Mouse (Mus musculus): Measurements from ENCODE around the gene Tmem47. TPM values are rescaled to one million over a fixed set of nuclear protein-coding genes. Genes with fewer than 3 reads are reported as not detected.
A peak's percentile ranks its signal among the peaks of the same experiment; 100 is the strongest.

Gene Tmem47
- 15.4 and 17.4 TPM in 2 replicates for polyA plus RNA-seq (2015; fragmentation: Nextera tagmentation; extraction: Ambion mirVana)

DNA sequence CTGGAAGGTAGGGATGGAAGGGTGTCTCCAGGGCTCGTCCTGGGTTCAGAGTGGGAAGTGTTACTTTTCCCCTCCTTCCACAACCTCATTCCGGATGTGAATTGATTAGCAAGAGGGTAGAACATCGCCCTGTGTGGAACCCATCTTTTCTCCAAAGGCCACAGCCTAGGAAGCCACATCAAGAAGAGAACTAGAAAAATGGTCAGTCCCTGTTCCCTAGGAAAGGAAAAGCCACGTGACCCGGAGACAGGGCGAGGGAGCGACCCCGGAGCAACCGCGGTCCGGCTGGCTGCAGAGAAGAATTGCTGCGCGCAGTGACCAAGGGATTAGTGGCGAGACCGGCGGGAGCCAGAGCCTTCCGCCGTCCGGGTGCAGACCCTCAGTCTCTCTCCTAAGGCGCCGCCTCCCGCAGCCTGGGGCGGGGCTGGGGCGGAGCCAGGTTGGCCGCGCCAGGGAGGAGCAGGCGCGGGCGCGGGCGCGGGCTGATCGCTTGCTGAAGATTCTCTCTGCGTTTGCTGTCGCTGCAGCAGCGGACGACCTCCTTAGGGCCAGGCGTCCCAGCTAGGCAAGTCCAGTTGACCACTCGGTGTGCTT, at the start of gene Tmem47:
TSS of gene Tmem47 (plus strand) at position 489 of the 594 bp plus-strand sequence.
- Histone ChIP-seq H3K36me3 (no peaks in the 10 kb centered on the region), H3K4me3 (replicated peaks) (peak within 1 kb of the TSS; percentile 59), H3K9me3 (replicated peaks) (no peaks in the 10 kb centered on the region), H3K27ac (replicated peaks) (peak within 1 kb of the TSS; percentile 83), H3K4me2 (peak within 1 kb of the TSS; percentile 57), H3K27me3 (replicated peaks) (no peaks in the 10 kb centered on the region), H3K4me1 (no peaks in the 10 kb centered on the region), H3K9ac (replicated peaks) (peak within 1 kb of the TSS; percentile 61)
- ATAC-seq (ENCODE audit: low FRiP score), result peak; percentile 96
- 8% methylated on average over 39 of the region's 39 CpGs for WGBS

DNA sequence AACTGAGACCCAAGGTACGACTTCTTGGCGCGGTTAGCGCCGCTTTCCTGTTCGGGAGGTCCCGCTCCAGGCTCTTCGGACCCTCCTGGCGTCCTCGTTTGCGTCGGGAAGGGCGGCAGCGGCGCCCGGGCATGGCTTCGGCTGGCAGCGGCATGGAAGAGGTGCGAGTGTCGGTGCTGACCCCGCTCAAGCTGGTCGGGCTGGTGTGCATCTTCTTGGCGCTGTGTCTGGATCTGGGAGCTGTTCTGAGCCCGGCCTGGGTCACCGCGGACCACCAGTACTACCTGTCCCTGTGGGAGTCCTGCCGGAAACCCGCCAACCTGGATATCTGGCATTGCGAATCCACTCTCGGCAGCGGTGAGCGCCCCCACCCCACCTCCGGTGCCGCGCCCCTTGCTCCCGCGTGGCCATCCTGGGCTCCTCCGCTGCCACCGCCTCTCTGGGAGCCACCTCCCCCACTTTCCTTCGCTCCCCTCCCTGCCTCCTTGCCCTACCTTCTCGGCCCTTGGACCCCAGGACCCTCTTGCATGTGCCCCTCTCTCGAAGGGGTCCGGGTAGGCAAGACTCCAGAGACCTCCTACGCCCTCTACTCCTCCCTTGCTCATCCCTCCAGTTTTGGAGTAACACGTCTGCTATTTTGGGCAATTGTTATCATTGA, 435 bp downstream of the Tmem47 start:
- H3K27ac ChIP-seq (replicated peaks), result peak overlapping the region; percentile 83
- no peaks in the 10 kb centered on the region for H3K4me1 ChIP-seq
- peak overlapping the region; percentile 57 for H3K4me2 ChIP-seq
- no peaks in the 10 kb centered on the region for H3K27me3 ChIP-seq (replicated peaks)
- H3K36me3 ChIP-seq, result no peaks in the 10 kb centered on the region
- H3K9ac ChIP-seq (replicated peaks), result peak overlapping the region; percentile 61
- no peaks in the 10 kb centered on the region for H3K9me3 ChIP-seq (replicated peaks)
- H3K4me3 ChIP-seq (replicated peaks), result peak overlapping the region; percentile 59
- ATAC-seq (ENCODE audit: low FRiP score), result peak; percentile 72
- 15% methylated on average over 43 of the region's 45 CpGs for WGBS

DNA sequence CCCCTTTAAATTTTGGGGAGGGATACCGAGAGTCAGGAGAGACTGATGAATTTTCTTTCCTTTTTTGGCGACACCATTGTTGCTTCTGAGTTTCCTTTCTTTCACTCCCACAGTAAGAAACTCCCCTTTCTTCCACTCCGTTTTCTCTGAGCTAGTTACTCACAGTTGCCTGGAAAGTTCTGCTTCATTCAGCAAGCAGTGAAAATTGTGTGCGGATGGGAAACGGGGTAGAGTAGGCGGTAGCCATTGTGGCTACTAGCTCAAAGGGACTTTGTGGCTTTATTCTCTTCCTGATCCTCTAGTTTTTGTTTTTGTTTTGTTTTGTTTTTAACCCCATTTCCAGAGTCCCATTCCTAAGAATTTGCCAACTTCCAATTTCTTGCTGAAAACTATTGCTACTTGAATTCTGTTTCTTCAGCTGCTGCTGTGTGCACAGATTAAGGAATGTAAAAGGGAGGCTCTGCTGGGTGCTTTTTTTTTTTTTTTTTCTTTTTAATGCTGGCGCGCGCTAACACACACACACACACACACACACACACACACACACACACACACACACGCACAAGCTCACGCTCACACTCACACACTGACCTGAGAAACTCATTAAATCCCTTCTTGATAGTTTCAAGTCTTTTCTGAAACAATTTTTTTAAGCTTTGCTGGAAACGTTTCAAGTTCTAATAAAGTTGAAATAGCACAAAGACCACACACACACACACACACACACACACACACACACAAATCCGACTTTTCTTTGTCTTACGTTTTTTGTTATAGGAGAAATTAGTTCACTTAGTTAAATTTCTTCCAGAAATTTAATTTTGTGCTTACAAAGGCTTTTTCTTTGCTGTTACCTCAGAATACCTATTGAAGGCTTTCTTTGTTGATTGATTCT, 1.5 kb downstream of the Tmem47 start:
- Histone ChIP-seq H3K27ac (replicated peaks) (peak overlapping the region; percentile 83), H3K4me2 (peak overlapping the region; percentile 57), H3K4me3 (replicated peaks) (peak overlapping the region; percentile 59), H3K27me3 (replicated peaks) (no peaks in the 10 kb centered on the region), H3K9me3 (replicated peaks) (no peaks in the 10 kb centered on the region), H3K9ac (replicated peaks) (0 out of 2 replicates have a peak overlapping the region, but pooled peaks have one; percentile 61), H3K4me1 (no peaks in the 10 kb centered on the region), H3K36me3 (no peaks in the 10 kb centered on the region)
- ATAC-seq (ENCODE audit: low FRiP score), result no peak
- WGBS, result 22% methylated on average over 11 of the region's 14 CpGs

DNA sequence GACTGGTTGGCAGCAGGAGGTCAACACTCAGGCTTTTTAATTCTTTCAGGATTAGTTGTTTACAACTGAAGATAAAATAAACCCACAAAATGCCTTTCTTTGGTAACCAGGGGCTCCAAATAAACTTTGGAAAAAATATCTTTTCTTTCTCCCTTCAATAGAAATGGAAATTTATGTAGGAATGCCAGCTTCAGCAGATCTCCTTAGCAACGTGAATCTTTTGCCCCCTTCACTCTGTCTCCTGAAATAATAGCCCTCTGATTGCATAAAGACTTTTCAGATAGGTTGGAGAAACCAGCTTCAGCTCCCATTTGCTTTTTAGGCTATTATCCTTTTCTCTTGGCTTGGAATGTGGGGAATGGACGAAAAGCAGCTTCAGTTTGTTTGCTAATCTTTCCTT, 2.2 kb downstream of the Tmem47 start:
- no peak overlapping the region for H3K9ac ChIP-seq (replicated peaks)
- H3K27ac ChIP-seq (replicated peaks), result no peak overlapping the region
- H3K4me1 ChIP-seq, result no peaks in the 10 kb centered on the region
- 10% methylated on average over 2 of the region's 2 CpGs for WGBS
- H3K4me3 ChIP-seq (replicated peaks), result peak overlapping the region; percentile 59
- no peaks in the 10 kb centered on the region for H3K27me3 ChIP-seq (replicated peaks)
- H3K36me3 ChIP-seq, result no peaks in the 10 kb centered on the region
- peak overlapping the region; percentile 57 for H3K4me2 ChIP-seq
- no peaks in the 10 kb centered on the region for H3K9me3 ChIP-seq (replicated peaks)
- no peak for ATAC-seq (ENCODE audit: low FRiP score)

DNA sequence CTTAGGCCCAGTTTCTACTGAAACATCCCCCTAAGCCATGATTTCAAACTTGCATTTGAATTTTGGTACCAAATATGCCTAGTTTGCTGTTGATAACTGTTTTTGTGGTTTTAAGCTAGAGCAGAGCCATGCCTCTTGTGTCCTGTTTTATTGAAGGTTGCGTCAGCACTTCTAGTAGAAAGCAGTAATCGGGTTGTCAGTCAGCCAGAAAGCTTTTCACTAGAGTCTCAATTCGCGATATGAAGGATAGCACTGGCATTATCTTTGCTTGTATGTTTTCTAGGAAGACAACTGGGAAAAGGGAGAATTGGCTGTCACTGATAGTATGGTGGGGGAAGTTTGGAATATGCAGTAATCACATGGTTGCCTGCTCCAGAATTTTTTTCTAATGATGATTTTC, 3.3 kb downstream of the Tmem47 start:
- Histone ChIP-seq H3K9ac (replicated peaks) (no peak overlapping the region), H3K4me1 (no peaks in the 10 kb centered on the region), H3K4me3 (replicated peaks) (peak overlapping the region; percentile 59; the same call in 1 of the 2 replicates), H3K4me2 (peak overlapping the region; percentile 57), H3K36me3 (no peaks in the 10 kb centered on the region), H3K27ac (replicated peaks) (no peak overlapping the region), H3K27me3 (replicated peaks) (no peaks in the 10 kb centered on the region), H3K9me3 (replicated peaks) (no peaks in the 10 kb centered on the region)
- no peak for ATAC-seq (ENCODE audit: low FRiP score)
- 41% methylated on average over 4 of the region's 4 CpGs for WGBS

DNA sequence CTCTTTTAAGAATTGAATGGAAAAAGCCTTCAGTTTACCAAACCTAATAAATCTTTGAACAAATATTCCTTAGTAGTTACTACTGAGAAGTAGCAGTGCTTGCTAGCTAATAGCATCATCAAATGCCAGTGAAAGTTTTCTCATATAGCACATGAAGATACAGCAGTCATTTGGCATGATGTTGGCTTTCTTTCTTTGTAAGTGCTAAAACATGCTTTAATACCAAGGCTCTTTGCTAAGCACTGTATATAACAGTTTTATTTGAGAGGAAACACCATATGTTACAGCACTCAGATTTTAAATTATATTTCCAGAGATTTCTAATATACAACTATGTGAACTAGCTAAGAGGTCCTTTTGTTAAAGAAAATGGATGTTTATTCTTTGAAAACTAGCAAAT, 8.0 kb downstream of the Tmem47 start:
- Histone ChIP-seq H3K4me2 (no peak overlapping the region), H3K36me3 (no peaks in the 10 kb centered on the region), H3K4me1 (no peaks in the 10 kb centered on the region), H3K27me3 (replicated peaks) (no peaks in the 10 kb centered on the region), H3K27ac (replicated peaks) (no peak overlapping the region), H3K9ac (replicated peaks) (no peak overlapping the region), H3K9me3 (replicated peaks) (no peaks in the 10 kb centered on the region), H3K4me3 (replicated peaks) (no peak overlapping the region)
- ATAC-seq (ENCODE audit: low FRiP score), result no peak

DNA sequence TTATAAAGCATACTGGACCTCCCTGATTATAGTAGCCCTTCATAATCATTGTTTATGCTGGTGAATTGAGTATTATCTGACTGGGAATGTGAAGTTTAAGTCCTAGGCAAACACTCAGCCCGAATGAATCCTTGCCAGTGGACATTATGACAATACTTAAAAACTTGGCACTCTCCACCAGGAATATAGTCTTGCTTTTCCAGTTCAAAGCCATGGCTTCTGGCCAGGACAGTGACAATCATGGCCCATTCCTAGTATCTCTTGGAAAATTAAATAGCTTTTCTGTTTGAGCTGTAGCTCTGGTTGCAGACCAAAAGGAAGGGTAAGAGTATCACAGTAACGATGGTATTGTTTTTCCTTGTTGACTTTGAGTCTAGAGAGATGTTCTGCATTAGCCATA, 10.5 kb downstream of the Tmem47 start:
- Histone ChIP-seq H3K36me3 (no peaks in the 10 kb centered on the region), H3K4me3 (replicated peaks) (no peak overlapping the region), H3K4me2 (no peak overlapping the region), H3K9ac (replicated peaks) (no peak overlapping the region), H3K9me3 (replicated peaks) (no peaks in the 10 kb centered on the region), H3K4me1 (no peaks in the 10 kb centered on the region), H3K27ac (replicated peaks) (no peak overlapping the region), H3K27me3 (replicated peaks) (no peaks in the 10 kb centered on the region)
- WGBS, result 53% methylated on average over 2 of the region's 2 CpGs
- no peak for ATAC-seq (ENCODE audit: low FRiP score)

DNA sequence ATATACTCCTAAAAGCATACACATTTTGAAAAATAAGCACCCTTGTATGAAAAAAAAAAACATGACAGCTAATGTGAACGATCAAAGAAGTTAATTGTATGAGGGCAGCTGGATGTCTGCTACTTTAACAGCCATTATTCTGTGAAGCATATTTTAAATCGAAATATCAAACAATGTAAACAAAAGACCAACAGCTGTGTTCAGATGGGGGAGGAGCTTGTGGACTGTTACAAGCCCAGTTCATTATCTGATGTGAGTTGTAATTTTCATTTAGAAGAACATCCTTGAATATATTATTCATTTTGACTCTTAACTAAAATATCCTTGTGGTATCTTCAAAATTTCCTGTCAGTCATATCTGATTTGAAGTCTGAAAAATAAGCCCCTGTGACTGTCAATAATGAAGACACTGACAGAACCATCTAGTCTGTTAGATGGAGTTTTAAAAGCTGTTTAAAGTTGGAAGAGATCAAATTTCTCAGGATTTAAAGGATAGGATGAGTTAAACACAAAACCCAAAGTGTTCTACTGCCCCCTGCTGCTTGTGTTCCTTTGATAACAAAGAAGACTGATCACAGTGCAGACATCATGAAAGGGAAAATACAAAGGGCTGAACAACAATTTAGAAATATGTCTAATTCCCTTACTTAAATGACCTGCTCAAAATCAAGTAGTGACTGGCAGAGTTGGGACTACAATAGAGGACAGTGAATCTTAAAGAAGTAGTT, 14.7 kb downstream of the Tmem47 start:
- no peak overlapping the region for H3K27ac ChIP-seq (replicated peaks)
- ATAC-seq (ENCODE audit: low FRiP score), result no peak
- no peaks in the 10 kb centered on the region for H3K27me3 ChIP-seq (replicated peaks)
- no peak overlapping the region for H3K9ac ChIP-seq (replicated peaks)
- H3K4me2 ChIP-seq, result no peak overlapping the region
- no peak overlapping the region for H3K4me3 ChIP-seq (replicated peaks)
- 33% methylated on average over 2 of the region's 2 CpGs for WGBS
- H3K36me3 ChIP-seq, result no peaks in the 10 kb centered on the region
- H3K4me1 ChIP-seq, result no peaks in the 10 kb centered on the region
- no peaks in the 10 kb centered on the region for H3K9me3 ChIP-seq (replicated peaks)

DNA sequence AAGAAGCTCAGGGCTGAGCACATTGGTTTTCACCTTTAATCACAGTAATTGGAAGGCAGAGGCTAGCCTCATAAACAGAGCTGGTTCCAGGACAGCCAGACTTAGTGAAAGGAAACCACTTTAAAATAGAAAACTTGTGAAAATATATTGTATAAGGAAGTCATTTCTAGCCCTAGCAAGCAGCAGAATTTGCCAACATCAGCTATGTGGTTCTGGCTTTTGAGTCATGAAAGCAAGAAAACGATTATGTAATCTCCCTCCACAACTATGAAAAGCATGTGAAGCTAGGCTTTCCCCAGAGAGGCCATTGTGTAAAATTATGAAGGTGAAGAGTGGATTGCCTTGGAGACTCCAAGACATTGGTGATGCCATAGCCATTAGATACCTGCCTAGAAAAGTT, 76.9 kb downstream of the Tmem47 start:
- Histone ChIP-seq H3K9me3 (replicated peaks) (no peaks in the 10 kb centered on the region), H3K4me3 (replicated peaks) (no peak overlapping the region), H3K27ac (replicated peaks) (no peak overlapping the region), H3K4me2 (no peak overlapping the region), H3K4me1 (no peaks in the 10 kb centered on the region), H3K27me3 (replicated peaks) (no peaks in the 10 kb centered on the region), H3K36me3 (no peaks in the 10 kb centered on the region), H3K9ac (replicated peaks) (no peak overlapping the region)
- 71% methylated on average over 1 of the region's 1 CpGs for WGBS
- no peak for ATAC-seq (ENCODE audit: low FRiP score)

Measured in neural tube, embryonic 15.5 days (tissue).